Comparison of ENCODE assay signal across 10 mouse cellular contexts in the genomic region with DNA sequence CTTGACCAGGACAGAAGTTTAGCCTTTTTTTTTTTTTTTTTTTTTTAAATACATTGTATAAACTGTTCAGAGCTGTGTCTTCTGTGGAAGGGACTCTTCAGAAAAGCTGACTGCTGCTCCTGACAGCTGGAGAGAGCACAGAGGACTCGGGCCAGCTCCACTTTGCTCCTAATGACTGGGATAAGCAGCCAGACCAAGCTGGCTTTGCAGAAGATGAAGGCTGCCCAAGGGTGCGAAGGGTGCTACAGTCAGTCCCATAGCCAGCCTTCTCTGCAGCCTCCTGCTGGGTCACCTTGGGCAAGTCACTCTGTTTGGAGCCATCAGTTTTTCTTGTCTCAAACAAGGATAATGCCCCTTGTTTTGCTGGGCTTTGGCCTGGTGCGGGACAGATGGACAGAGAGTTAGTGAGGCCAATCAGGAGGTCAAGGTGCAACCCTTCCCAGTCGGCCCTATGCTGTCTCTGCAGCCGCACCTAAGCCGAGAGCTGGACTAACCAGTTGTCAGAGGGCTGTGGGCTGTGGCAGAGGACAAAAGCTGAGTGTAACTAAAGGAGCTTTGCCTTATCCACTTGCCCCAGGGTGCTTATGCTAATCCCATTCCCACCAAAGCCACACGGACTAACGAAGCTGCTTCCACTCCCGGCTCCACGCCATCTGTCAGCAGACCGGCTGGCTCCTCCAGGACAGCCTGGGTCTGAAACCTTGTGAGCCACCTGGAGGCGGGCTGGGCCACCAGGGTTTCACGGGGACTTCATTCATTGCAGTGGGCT. TPM values are rescaled to one million over a fixed set of nuclear protein-coding genes. Genes with fewer than 3 reads are reported as not detected.
DNase-seq lines count a peak whose midpoint lies in the region; ATAC-seq and TF ChIP-seq lines count a peak whose summit lies in the region.
"Had no signal": no experiment of that assay in that cellular context is flagged by ENCODE, and none has a peak within 500 bp of the region (broad histone marks: within the 10 kb centered on the region; RNA-seq: fewer than 3 reads in every experiment).

No protein-coding gene starts in this region.

- no peaks in the 10 kb centered on the region for H3K36me3 ChIP-seq in kidney, adult 2 months (ENCODE audit: control insufficient read depth, insufficient read depth, low read length)
- no peaks in the 10 kb centered on the region for H3K36me3 ChIP-seq in limb, embryonic 10.5 days
- H3K36me3 ChIP-seq: heart, embryonic 15.5 days; liver, embryonic 15.5 days had no signal

- DNase-seq in kidney, adult 2 months, result peak; percentile 28
- no peak for DNase-seq in kidney, adult 11 months
- peak; percentile 38 for DNase-seq in embryo, embryonic 9.5 days (ENCODE audit: extremely low spot score)
- peak; percentile 38 for DNase-seq in limb, embryonic 10.5 days (ENCODE audit: low spot score)
- DNase-seq in retina, embryonic 14.5 days (ENCODE audit: low spot score), result peak; percentile 72
- DNase-seq in urinary bladder, postnatal 25 days (ENCODE audit: low spot score), result no peak
- DNase-seq in heart, adult 11 months, result no peak

- H3K4me1 ChIP-seq in kidney, adult 2 months (ENCODE audit: control insufficient read depth, insufficient read depth, low read length), result no peaks in the 10 kb centered on the region
- H3K4me1 ChIP-seq in limb, embryonic 10.5 days, result peaks cover 80% of the 10 kb centered on the region

- no peak overlapping the region for H3K4me3 ChIP-seq in kidney, adult 2 months (ENCODE audit: insufficient read depth, low read depth, low read length)
- no peak overlapping the region for H3K4me3 ChIP-seq in limb, embryonic 10.5 days
- H3K4me3 ChIP-seq: heart, embryonic 15.5 days; liver, embryonic 15.5 days had no signal

- no peak for TF ChIP-seq CTCF in kidney, adult 2 months (conservative IDR thresholded peaks at IDR 0.05; ENCODE audit: insufficient read depth, insufficient read length, low read depth, low read length)

- H3K9me3 ChIP-seq in limb, embryonic 10.5 days (replicated peaks), result no peaks in the 10 kb centered on the region
- H3K9me3 ChIP-seq: heart, embryonic 15.5 days; liver, embryonic 15.5 days had no signal

- ATAC-seq in megakaryocyte-erythroid progenitor cell, adult 5-6 weeks (replicated peaks; ENCODE audit: low FRiP score, low TSS enrichment, poor library complexity, severe bottlenecking), result no peak

- no peak for TF ChIP-seq POLR2A in kidney, adult 2 months (IDR thresholded peaks at IDR 0.05; ENCODE audit: low read depth, low read length)

- no peak overlapping the region for H3K27ac ChIP-seq in kidney, adult 2 months (ENCODE audit: insufficient read depth, low read depth, low read length)
- peak overlapping the region; percentile 85 for H3K27ac ChIP-seq in limb, embryonic 10.5 days
- H3K27ac ChIP-seq: heart, embryonic 15.5 days; liver, embryonic 15.5 days had no signal

- 63% methylated on average over 13 of the region's 13 CpGs for WGBS in kidney, adult 2 months
- 25% methylated on average over 13 of the region's 13 CpGs for WGBS in limb, embryonic 10.5 days

- H3K27me3 ChIP-seq in kidney, adult 2 months (replicated peaks; ENCODE audit: control insufficient read depth, insufficient read depth, low read length), result no peaks in the 10 kb centered on the region
- no peaks in the 10 kb centered on the region for H3K27me3 ChIP-seq in limb, embryonic 10.5 days (ENCODE audit: low read depth, poor library complexity, severe bottlenecking)

RNA-seq across cellular contexts. Expression of a gene that starts 31.4 kb away (rescaled TPM):
- polyA plus RNA-seq in kidney, adult 2 months (2012; rRNA removed), result 0.05 TPM in 1 of 2 replicates, not detected in the other
- 0.11 TPM in 1 of 2 replicates, not detected in the other for polyA plus RNA-seq in limb, embryonic 10.5 days (2016; fragmentation: Nextera tagmentation; extraction: Ambion mirVana)
- not detected in 2 replicates for total RNA-seq in megakaryocyte-erythroid progenitor cell, adult 5-6 weeks (2014; fragmentation: Nextera tagmentation)
- not detected in 2 replicates for total RNA-seq in megakaryocyte-erythroid progenitor cell, adult 5-6 weeks (2017)
- polyA plus RNA-seq: heart, embryonic 15.5 days; liver, embryonic 15.5 days had no signal

RNA-seq across cellular contexts. Expression of a gene that starts 50.1 kb away (rescaled TPM):
- 447 and 474 TPM in 2 replicates for polyA plus RNA-seq in kidney, adult 2 months (2012; rRNA removed)
- 259 and 274 TPM in 2 replicates for polyA plus RNA-seq in limb, embryonic 10.5 days (2016; fragmentation: Nextera tagmentation; extraction: Ambion mirVana)
- 75.0 and 79.1 TPM in 2 replicates for total RNA-seq in megakaryocyte-erythroid progenitor cell, adult 5-6 weeks (2014; fragmentation: Nextera tagmentation)
- total RNA-seq in megakaryocyte-erythroid progenitor cell, adult 5-6 weeks (2017), result 66.1 and 102 TPM in 2 replicates

RNA-seq across cellular contexts. Expression of a gene that starts 50.8 kb away (rescaled TPM):
- 8.9 and 10.0 TPM in 2 replicates for polyA plus RNA-seq in kidney, adult 2 months (2012; rRNA removed)
- polyA plus RNA-seq in limb, embryonic 10.5 days (2016; fragmentation: Nextera tagmentation; extraction: Ambion mirVana), result 22.9 and 30.2 TPM in 2 replicates
- total RNA-seq in megakaryocyte-erythroid progenitor cell, adult 5-6 weeks (2014; fragmentation: Nextera tagmentation), result 7.1 and 18.4 TPM in 2 replicates
- 20.2 and 23.5 TPM in 2 replicates for total RNA-seq in megakaryocyte-erythroid progenitor cell, adult 5-6 weeks (2017)

Comparison
In these comparisons a context has a peak if more than half of its experiments do, and no peak if none do; other contexts are left out.
1. DNase-seq: peak in kidney, adult 2 months (single experiment), embryo, embryonic 9.5 days (single experiment), limb, embryonic 10.5 days (single experiment) and retina, embryonic 14.5 days (single experiment); none in kidney, adult 11 months (single experiment), urinary bladder, postnatal 25 days (single experiment) and heart, adult 11 months (single experiment).